Mouse (Mus musculus) right cerebral cortex, postnatal 14 days (tissue): ENCODE measurements at regions not wholly inside any gene's neighbourhood (a gene's known extent, or its start where the extent isn't known, plus 50 kb on each side); places are given as distances from the start of the nearest gene placed in this dataset.

Experiments
- DNase-seq: peaks from one replicate; pipeline ENCODE4 v3.0.0; 2022

DNA sequence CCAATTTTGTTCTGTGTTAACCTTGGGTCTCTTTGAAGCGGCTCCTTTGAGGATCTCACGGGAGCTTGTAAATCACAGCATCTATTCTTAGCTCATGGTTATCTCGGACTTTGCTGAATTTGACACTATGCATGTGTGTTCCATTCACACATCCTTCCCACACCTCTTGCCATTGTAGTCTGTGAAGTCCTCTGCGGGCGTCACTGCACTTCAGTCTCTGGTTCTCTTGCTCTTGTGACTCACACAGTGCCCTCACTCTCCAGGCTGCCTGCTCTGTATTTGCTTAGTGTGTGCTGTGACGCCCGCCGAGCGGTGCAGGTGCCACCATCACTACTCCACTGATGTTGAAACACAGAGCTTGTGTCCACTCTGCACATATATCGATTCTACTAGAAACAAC lies 1271.2 kb downstream of the Synb start:
- no peak for DNase-seq

DNA sequence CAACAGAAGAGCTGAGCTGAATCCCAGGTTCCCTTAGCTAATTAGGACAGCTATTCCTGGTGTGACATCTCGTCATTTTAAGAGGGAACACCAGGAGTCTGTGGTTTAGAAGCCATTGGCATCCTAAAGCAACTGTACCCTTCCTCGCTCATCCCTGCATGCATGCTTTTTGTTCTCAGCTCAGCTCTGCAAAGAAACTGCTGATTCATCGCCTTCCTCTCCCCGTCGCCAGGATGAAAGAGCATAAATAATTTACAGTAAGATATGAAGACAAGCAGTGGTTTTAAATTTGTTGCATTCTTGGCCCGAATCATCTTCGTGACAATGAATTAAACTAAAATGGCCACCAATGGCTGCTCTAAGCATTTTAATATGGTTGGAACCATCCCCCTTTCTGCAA lies 1272.9 kb downstream of the Synb start:
- no peak for DNase-seq

DNA sequence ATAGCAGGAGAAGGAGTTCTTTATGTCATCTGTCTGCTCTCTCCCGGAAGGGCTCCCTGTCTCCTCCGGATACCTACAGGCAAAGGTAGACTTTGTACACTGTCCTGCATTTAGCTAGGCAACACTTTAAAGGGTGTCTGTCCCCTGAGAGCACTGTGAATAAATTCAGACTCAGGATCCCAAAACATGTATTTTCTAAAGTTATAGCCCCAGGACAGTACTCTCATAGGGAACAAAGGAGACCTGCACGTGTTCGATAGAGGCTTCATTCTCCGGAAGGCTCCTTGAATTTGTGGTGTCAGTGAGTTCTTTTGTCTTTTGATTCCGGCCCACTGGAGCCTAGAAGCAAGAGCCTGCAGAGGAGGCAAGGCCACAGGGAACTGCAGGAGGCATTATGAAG lies 1273.3 kb downstream of the Synb start:
- DNase-seq, result no peak

DNA sequence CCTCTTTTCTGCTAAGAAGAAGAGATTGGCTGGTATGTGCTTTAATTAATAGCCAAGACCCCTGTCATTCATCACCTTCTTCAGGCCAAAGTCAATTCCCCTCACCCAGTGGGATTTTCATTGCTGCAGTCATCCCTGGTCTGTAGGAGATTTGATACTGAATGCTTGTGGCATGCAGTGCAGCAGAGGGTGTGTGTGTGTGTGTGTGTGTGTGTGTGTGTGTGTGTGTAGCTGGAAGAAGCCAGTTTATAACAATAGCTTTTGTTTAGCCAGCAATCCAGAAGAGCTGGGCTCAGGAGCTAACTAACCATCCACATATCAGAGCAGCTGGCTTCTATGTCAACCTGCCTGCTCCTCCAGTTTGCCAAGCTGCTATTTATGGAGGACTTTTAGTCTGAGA lies 1275.4 kb downstream of the Synb start:
- no peak for DNase-seq

DNA sequence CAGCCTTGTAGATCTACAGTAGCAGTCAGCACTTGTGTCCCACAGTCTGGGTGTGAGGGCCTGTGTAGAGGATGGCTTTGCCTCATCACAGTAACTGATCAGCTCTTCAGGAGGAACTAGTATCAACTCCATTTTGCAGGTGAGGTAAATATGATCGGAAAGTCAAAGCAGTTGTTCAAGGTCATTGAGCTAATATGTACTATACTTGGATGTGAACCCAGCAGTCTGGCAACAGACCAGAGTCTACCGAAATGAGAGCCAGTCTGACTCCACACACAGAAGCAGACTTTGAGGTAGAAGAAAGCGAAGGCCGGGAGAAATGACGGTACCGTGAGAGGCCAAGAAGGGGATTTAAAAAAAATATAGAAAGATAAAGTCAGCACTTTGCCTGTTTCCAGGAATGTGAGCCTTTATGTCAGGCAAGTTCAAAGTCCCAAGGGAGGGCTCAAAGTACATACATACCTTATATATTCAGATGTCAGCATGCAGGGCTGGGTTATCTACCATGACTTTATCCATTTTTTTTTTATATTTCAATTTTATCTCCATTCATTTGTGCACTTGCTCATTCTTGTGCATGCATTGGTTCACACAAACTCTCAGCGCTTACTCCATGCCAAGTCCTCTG lies 1297.2 kb downstream of the Synb start:
- DNase-seq, result no peak

DNA sequence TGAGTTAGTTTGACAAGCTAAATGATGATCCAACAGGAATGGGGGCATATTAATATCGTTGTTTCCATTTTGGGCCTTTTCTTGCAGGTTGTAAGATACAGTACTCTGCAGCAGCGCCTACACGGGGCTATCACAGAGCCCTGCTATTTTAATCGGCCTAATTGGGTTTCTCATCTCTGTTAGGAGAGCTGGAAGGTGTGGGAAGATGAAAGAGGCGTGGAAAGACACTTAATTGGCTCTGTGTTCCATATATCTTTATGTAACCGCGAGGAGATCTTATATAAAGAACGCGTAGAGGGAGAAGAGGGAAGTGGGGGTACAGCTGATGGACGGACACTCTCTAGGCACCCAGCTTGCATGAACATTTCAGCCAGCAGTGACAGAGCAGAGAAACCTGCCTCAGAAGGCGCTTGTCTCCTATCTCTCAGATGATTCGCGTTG lies 1300.5 kb downstream of the Synb start:
- DNase-seq, result peak; percentile 8

DNA sequence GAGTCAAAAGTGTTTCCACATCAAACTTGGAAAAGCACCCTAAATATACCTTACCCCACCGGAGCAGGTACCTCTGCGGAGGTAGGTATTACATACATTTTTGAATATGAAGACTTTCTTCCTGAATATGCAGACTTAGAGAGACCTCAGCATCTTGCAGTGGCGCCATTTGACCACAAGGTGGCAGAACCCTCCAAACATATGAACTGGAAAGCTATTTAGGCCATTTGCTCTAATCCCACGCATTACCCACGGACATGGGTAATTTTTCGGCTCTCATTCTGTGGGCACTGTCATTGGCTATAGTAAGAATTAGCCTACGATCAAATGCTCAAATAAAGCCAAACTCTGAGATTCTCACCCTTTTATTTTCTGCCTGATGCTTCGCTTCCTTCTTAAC lies 1301.0 kb downstream of the Synb start:
- DNase-seq, result peak; percentile 70

DNA sequence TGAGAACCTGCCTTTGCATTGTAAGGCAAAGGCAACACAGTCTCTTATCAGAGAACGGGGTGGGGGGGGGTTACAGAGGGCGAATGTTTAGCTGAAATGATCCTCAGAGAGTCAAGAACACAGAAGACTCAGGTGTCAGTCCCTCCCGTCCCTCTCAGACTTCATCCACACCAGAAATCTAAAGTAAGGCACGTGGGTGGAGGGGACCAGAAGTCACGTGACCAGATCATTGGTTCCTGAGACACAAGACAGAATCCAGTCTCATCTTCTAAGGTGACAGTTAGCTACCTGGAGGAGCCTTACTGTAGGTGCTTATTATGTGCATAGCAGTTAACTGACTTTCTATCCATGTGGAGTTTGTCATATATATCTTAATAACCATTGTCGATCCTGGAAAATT lies 1302.0 kb downstream of the Synb start:
- no peak for DNase-seq

DNA sequence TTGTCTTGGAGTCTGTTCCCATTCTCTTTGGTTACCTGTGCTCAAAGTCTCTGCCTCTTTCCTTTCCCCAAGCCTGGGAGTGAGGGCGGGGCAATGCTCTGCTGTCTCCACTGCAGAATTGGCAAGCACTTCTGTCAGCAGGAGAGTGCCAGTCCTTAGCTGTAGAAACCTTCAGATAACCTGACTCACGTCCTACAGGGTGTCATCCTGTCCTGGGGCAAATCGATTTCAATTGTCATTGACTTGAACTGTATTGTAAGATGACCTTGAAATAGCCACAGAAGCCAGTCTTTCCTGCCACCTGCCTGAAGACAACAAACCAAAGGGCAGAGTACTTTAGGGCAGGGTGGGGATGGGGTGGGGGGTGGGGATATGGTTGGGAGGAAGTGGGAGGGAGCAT lies 1303.8 kb downstream of the Synb start:
- DNase-seq, result no peak
